Mouse (Mus musculus): ENCODE data around the gene Pappa2.
A peak's percentile ranks its signal among the peaks of the same experiment; 100 is the strongest.

Gene Pappa2

DNA sequence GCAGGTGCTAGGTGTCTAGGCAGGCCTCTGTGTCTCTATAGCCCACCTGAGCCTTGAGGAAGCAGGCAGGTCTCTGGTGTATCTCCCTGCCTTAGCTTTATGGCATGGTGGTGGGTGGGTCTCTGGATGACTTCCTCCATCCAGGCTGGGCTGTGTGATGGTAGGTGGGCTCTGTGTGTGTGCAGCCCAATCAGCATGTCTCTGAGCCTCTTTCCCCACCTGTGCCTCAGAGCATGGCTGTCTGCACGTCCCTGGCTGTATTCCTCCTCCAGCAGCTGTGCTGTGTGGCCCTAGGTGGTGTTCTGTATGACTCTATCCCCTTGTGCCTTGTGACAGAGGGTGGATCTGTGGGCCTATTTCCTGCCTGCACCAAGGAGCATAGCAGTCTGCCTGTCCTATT is at the start of gene Pappa2:
Gene Pappa2, minus strand, starts transcription at position 101 of the 400 bp plus-strand sequence.
- DNase-seq, result no peak

DNA sequence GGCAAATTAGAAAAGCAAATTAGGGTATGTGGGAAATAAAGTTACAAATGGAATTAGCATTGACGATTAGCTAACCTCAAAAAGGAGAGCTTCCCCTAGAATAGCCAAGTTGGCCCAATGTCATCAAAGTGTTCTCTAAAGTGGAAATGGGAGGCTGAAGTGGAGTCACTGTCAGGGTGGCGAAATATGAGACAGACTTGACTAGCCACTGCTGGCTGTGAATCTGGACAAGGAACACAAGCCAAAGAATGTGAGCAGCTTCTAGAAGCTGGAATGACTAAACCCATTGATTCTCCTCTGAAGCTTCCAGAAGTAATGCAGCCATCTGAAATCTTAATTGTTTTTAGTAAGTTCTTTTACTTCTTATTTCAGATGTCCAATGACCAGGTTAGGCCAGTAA is 48.8 kb upstream of the Pappa2 start:
- DNase-seq, result no peak

DNA sequence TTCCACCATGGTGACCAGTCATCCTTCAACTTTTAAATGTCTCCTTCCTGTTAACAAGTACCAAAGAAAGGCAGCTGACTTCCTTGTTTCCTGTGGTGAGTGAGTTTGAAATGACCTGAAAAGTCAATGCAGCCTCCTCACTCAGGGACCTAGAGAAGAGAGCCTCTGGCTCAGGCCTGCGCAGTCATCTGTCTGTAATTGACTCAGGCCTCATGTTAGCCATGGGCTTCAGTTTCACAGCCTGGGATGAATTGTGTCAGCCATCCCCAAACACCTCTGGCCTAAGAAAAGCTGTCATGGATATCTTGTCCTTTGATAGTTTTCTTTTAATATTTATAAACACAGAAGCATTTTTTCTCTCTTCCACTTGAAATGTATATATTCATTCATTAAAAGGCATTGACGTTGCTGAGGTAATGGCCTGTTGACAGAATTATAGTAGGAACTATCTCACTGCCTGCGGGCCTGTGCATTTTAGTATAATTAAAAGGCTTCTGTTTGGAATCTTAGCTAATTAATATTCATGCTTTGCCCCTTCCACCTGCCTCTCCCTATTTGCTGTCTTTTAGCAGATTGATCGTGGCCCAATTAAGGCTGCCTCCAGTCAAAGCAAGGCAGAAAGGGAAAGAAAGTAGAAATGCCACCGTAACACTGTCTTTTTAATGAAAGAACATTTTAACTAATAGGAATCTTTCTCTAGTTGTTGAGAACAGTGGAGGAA is 34.8 kb upstream of the Pappa2 start:
- DNase-seq, result no peak

DNA sequence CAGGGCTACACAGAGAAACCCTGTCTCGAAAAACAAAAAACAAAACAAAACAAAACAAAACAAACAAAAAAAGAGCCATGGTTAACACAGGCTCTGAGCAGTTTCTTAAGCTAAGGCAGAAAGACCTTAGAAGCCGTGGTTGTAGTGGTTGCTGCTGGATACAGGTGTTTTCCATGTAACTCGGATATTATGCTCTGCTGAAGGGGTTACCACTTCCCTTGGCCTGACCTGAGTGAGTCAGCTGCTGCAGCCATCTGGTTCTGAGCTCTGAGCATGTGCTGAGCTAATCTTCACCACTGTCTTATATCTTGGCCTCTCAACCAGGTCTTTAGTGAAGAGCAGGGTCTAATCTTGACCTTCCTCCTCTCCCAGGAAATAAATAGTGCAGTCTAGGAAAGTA is 6.8 kb upstream of the Pappa2 start:
- DNase-seq, result no peak

DNA sequence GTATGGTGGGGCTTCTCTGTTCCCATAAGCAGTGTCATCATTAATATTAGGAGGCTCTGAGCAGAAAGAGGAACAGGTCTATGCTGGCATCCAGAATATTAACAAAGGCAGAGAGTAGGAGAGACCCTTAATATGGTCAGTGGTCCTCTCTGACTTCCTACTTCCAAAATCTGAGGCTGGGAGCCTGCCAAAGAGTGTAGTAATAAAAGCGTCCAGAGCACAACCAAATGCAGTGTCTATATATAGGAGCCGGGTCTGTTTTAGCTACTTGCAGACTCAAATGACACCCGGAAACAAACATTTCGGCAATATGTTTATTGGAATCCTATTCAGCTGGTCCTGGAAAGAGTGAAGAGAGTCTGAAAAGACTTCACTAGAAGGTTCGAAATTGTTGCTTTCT is 17.9 kb downstream of the Pappa2 start:
- no peak for DNase-seq

DNA sequence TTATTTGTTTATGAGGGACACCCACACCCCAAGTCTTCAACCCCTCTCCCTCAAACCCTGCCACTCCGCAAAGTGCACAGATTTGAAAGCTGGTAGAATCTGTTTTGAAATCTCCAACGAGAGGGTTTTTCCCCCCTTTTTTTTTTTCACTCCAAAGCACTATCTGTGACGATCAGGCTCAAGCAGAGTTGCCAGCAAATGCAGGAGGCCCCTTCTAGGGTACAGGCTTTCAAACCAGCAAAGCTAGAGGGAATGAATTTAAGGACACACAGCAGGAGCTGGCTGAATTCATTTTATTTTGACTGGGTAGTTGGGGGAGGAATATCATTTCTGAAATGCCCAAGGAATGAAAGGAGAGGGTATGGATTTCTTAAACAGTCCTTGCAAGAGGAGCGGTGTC is 19.3 kb downstream of the Pappa2 start:
- no peak for DNase-seq

DNA sequence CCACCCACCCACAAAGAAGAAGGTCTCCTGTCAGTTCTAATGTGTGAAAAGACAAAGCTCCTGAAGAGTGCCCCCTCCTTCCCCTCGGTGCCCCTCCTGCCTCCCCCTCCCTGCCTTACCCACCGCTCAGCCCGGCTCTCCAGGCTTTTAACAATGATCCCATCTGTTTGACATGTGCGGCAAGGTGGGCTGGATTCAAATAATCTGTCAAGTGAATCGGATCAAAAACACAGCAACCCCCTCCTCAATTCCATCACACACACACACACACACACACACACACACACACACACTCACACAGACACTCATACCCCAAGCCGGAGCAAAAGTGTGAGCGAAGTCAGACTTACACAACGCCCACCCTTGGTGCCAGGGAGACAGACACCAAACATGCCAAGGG is 19.7 kb downstream of the Pappa2 start:
- DNase-seq, result no peak

DNA sequence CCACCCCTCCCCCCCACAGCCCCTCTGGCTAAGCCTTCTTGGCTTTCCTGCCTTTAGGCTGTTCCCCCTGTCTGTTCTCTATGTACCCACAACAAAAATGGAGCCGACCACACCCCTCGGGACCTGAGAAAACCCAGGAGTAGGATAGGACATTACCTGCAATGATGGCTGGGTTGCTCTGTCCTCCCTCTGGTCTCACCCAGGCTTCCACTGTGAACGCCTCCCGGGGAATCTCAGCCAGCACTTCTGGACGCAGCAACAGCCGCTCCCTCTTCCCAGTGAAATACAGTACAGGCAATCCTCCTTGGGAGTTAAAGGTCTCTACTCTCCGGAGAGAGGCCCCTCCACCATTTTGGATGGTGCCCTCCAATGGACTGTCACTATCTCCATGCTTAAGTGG is 23.9 kb downstream of the Pappa2 start:
- DNase-seq, result no peak

DNA sequence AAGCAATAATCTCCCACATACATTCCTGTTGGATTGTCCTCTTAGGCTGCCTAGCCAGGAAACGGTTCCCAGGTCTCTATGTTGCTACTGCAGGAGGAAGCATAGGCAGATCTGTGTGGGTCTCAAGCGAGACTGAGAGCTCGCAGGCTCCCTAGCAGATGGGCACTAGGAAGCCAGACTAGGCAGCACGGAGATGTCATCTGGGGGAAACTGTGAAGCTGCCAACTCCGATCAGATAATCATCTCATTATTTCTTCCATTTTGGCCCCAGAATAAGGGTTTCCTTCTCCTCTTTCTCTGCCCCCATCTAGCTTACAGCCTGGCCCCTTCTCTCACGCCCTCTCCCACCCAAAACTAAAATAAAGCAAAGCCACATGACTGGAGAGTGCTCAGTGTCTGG is 25.5 kb downstream of the Pappa2 start:
- no peak for DNase-seq

DNA sequence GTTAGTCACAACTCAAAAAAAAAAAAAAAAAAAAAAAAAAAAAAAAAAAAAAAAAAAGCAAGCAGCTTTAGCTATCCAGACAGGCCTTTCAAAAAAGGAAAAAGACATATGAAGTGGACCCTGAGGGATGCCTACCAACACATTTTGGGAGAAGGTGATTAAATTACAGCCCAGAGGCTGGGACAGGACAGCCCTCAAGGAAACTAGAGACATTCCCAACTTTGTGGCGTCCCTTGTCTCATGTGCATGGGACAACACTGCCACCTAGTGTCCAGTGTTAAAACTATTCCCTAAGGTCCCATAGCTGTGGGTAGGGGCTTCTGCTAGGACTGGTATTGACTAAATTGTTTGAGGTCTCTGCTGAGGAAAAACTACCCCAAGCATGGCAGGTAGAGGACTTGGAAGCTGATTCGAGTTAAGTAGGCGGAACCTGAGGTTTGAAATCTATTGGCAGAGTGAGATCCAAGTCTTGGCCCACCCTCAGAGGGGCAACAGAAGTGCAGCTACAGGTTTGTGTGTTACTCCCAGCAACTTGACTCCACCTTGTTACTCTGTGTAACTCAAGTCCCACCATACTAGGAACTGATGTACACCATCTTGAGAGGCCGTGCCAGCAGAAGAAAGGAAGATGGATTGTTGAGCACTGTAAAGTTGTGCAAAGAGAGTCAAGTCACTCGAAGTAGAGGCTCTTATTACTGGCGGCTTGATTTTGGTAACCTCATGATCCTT is 26.6 kb downstream of the Pappa2 start:
- DNase-seq, result peak; percentile 76

DNA sequence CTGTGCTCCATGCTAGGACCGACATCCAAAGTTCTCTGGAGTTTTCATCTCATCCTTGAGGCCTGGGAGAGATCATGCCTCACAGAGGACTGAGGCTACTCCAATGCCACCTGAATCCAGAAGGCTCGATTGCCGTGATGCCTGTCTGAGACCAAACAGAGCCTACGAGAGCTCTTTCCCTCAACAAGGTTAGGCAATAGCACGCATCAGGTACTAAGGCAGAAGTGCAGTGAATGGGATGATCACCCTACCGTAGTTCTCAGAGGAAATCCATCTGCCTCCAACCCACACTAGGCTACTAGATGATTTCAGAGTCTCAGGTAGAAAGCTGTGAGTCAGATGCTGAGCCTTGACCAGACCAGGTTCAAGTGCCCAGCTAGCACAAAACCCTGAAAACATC is 31.2 kb downstream of the Pappa2 start:
- DNase-seq, result no peak

DNA sequence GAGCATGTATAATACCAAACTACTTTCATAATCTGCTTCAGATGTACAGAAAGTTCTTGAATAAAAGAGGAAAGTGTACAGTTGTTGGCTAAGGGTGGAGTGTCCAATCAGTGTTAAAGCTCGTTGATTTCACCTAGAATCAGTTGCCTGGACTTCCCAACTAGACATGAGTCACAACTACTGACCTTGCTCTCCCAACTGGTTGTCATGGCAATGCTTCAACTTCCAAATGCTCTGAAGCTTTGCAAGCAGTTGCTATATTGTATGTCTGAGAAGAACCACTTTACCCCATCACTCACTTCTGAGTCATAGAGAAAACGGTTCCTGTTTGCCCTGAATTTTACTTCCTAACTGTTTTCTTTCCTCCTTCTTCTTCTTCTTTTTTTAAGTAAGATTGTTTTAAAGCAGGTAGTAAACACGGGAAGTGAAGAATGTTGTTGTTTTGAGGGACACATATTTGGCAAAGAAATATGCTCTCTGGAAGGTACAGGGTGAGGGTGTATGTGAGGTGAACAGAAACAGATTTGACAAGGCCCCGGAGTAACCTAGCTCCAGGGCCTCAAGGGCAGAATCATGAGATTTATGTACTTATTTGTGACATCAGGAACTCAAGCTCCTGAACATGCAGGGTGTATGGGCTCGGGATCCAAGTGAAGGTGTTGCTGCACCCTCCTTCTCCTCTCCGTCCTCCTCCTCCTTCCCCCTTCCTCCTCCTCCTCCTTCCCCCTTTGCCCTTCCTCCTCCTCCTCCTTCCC is 32.1 kb downstream of the Pappa2 start:
- DNase-seq, result no peak

DNA sequence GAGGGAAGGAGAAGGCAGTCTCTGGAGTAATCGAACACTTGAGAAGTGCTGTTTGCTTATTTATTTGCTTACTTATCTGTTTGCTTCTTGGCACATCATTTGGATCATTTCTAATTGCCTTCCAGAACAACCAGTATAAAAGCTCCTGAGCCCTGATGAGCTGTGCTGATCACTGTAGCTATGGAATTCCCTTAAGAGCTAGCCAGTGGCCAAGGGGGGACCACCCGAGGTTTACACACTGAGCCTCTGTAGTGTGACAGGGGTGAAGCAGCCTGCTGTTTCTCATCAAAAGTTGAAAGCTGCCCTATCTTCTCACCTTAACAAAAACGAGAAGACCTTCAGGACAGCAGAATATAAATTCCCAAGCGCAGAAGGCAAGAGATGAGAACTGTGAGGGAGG is 35.4 kb downstream of the Pappa2 start:
- DNase-seq, result no peak

DNA sequence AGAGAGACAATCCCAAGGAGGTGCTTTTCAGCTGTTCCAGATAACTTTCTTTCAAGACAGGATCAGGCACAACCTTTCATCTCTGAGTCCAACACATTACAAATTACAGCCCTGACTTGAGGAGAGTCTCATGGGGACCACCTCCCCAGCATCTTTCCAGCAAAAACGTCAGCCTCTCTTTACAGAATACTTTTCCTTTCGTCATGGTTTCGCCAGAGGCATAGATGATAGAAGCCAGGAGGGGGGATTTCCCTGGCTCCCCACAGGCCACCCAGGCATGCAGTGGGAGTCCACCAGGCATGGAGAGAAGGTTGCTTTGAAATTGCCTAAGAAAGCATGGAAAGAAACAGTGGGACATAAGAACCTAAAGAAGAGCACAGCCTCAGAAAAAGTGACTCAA is 37.4 kb downstream of the Pappa2 start:
- no peak for DNase-seq

DNA sequence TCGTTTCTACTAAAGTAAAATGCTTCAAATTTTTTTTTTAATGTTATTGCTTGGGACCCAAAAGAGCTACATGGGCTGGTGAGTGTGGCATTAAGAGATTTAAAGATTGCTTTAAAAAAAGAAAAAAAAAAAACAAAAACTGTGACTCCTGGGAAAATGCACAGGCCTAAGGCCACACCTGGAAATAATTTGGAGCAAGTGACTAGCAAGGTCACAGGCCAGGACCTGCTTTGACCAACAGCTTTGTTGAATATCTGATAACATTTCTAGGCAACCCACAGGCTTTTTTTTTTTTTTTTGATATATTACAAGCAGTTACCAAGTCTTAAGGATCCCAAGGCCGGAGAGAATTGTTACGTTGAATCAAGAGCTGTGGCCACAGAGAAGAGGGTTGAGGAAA is 39.3 kb downstream of the Pappa2 start:
- DNase-seq, result no peak

DNA sequence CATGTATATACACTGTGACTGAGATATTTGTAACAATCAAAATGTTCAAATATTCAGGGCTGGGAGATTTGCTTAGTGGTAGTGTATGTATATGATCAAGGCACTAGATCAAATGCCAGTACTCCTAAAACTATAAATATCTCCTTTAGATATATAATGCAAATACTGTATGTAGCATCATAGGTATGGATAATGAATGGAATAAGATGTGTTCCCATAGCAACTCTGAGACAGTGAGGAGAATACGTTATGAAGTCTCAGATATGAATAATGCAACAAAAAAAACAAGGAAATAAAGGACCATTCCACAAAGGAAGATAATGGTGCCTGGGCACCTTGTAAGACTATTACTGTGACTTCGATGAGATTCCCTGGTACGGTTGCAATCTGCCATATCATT is 45.8 kb downstream of the Pappa2 start:
- no peak for DNase-seq

DNA sequence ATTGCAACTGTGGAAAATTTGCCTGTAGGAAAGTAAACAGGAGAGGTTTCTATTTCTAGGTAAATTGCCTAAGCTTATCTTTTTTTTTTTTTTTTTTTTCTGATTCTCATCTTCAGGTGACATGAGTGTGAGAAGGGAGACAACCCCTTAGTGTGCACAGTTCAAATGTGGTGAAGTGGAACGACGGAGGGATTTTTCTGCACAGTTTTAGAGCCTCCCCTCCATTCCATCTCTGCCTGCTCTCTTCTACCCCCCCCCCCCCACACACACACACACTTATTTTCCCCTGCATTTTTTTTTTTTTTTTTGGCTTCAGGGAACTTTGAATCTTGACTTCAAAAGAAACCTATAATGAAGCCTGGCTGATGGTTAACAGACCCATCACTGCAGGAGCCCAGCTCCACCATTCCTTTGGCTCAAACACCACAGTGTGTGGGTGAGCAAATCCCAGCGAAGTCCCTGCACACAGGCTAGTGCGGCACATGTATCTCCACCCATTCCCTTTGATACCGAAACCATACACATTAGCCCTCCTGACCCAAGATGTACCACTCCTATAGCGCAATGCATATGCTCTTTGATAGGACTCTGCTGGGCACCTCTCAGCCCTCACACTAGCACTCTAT is 49.0 kb downstream of the Pappa2 start:
- DNase-seq, result no peak

DNA sequence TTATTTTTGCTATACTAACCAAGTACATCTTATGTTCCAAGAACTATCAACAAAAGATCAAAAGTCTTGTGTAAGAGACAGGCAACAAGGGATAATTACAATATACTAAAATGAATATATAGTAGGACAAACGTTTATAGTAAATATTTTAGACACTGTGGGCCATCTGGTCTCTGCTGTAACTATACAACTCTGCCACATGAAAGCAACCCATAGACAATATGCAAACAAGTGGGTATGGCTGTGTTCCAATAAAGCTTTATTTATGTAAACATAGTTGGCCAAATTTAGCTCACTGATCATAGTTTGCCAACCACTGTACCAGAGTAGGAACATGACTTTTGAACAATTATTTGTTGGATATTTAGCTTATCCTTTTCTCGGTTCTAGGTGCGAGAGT is 50.9 kb downstream of the Pappa2 start:
- DNase-seq, result no peak

DNA sequence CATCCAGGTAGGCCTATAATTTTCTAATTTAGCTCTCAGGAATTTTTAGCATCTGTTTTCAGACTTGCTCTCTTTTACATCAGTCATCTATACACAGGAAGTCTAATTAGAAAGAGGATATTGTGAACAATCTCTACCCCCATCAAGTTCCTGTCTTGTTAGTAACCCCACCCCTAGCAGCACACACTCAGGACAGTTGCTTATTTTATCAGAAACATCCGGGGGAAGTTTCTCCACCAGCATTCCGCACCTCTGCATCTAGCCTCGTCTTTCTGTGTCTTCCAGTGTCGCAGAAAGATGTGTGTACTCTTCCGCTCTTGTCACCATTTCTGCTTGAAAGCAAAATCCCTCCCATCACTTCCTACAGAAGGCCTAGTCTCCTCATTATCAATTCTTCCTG is 59.8 kb downstream of the Pappa2 start:
- peak; percentile 9 for DNase-seq

DNA sequence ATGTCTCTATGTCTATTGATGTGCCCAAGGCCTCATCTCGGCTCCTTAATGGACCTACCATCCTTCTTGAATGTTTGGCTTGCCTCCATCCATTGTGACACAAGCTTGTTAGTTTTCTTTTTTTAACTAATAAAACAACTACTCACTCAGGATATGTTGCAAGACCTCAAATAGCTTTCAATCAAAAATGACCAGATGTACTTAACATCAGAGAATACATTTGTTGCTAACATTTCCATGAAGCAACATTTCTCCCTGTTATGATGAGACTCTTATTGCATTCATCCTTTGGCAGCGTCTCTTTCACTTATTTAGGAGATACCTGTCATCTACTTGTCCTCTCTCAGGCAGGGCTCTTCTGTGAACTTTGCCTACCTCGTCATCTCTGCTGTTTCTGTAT is 61.4 kb downstream of the Pappa2 start:
- no peak for DNase-seq

DNA sequence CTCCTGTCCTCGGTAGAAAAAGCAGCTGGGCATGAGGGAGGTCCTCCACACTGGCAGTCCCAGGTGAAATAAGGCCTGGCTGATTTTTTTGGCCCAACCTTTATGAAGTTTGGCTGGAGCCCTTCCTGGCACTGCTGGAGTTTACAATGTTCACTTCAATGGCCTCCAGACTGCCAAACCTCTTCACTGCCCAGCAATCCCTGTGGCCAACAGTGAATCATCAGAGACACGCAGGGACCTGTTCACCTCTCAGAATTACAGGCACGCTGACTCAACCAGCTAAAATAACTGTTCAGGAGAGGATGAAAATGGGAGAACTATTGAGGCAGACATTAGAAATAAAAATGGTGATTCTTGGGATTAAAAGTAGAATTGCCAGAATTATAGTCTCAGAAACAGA is 63.2 kb downstream of the Pappa2 start:
- no peak for DNase-seq

DNA sequence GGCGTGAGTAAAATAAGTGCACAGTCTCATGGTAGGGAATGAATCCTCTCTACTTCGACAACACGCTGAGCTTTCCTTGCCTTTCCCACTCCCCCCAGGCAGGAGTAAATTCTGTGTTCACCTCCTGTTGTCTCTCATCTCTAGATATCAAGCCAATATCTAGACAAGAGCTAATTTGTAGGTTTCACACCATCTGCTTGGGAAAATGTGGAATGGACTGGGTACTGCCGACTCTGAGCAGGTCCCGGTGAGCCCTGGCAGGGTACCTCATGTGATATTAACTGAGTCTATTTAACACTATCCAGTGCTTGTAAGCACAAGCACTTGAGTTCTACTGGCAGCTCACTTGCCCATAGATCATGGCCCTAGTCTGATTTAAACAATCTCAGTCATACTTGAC is 64.7 kb downstream of the Pappa2 start:
- DNase-seq, result no peak

DNA sequence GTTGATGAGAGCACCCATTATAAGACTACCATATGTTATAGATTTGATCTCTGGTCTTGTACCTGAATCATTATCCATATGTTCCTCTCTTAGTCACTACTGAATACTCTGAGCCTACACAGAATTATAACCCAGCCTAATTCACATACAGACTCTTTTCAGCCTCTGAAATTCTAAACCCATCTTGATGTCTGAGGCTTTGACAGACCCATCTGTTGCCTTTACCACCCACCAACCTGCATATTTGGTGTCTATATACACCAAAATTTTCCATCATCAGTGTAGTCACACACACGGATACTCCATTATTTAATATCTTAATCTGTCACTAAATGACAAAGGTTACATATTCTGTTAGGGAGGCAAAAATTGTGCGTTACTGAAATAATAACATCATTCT is 69.6 kb downstream of the Pappa2 start:
- no peak for DNase-seq

DNA sequence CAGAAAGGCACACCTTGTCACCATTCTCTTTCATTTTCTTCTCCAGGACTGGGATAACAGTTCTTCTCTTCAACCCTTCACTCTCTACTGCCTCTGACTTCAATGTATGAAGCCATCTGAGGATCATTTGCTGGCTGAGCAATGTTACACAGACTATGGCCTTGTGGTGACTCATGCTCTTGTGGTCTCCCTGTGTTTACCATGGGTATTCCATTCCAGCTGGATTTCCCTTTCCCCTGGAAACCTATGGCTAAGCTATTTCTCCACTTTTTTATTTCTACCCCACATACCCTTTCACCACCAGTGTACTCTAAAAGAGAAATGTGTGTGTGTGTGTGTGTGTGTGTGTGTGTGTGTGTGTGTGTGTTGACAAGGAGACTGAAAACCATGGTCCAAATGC is 83.0 kb downstream of the Pappa2 start:
- DNase-seq, result no peak

Measured in lung, postnatal 14 days (tissue).